Mouse (Mus musculus): ENCODE results near the gene Abraxas2. TPM values are rescaled to one million over a fixed set of nuclear protein-coding genes. Genes with fewer than 3 reads are reported as not detected.

Abraxas2 gene
- total and polyA plus RNA-seq, 3 experiments, result 9.8 to 21.3 (median 20.3) TPM

DNA sequence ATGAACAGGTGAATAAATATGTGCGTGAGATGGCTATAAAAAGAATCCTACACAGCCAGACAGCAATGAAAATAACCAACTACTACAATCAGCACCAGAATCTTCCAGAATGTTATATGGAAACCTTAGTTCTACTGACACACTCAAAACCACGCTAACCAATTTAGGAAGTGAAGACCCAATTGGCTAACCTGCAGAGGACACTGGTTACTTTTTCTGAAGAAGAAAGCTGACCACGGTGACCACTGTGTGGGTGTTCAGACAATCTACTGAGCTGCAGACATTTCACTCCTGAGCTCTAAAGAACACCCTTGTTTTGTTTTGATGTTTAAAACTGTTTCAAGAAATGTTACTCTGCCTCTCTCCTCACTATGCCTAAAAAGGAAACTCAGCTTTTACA, 15.9 kb upstream of the Abraxas2 start:
- H3K9ac ChIP-seq (ENCODE audit: low read depth, low read length), result no peak overlapping the region
- DNase-seq, result no peak
- no peaks in the 10 kb centered on the region for H3K27me3 ChIP-seq (ENCODE audit: control insufficient read depth, insufficient read depth, low read length)
- no peaks in the 10 kb centered on the region; the same call in 1 of the 2 replicates for H3K36me3 ChIP-seq (ENCODE audit: control insufficient read depth, insufficient read depth, low read length)
- TF ChIP-seq POLR2A (IDR thresholded peaks at IDR 0.05; ENCODE audit: insufficient read depth, low read depth, low read length), result no peak
- no peak for TF ChIP-seq EP300 (IDR thresholded peaks at IDR 0.05; ENCODE audit: insufficient read depth, low read depth, low read length)
- no peak for TF ChIP-seq CTCF (IDR thresholded peaks at IDR 0.05)
- H3K4me3 ChIP-seq, result no peak overlapping the region
- intact Hi-C loops (cut with DNase I), result no loop called here
- no peaks in the 10 kb centered on the region for H3K4me1 ChIP-seq (ENCODE audit: control insufficient read depth, insufficient read depth, low read length)
- H3K27ac ChIP-seq, result no peak overlapping the region
- H3K79me2 ChIP-seq (replicated peaks; ENCODE audit: control insufficient read depth, insufficient read depth, low read length), result no peaks in the 10 kb centered on the region
- 89% methylated on average over 3 of the region's 3 CpGs for WGBS

DNA sequence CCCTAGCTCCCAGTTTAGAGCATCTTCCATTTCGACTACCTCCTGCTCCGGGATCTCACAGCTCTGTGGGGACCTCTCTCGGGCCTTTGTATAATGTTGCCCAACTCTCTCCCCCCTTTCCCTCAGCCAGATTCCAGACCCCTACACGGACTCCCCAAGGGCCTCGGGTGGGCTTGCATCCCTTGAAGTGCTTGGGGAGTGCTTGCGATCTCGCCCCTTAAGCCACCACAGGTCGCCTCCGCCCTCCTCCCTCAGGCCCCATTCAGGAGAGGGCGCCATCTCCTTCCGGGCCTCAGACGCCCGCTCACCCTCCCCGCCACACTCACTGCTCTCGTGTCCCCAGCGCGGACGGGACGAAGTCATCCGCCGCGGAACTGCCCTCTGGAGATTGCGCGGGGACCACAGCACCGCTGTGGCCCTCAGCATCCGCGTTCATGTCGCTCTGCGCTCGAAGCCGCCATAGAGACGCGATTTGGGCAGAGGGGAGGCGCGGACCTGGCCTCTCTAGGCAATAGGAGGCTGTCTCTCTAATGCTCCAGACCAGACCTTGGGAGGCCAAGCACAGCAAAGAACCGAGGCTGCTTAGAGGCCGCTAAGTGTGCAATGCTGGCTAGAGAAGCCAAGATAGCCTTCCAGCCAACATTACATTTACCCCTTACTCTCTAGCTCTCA, 6.7 kb upstream of the Abraxas2 start, which contains the start of gene Eef1akmt2:
TSS of gene Eef1akmt2 (minus strand) at position 501 of the 672 bp plus-strand sequence.
- DNase-seq, result peak; percentile 86 to 88
- H3K4me3 ChIP-seq, result peak within 1 kb of the TSS; percentile 84
- no peaks in the 10 kb centered on the region for H3K79me2 ChIP-seq (replicated peaks; ENCODE audit: control insufficient read depth, insufficient read depth, low read length)
- peak within 1 kb of the TSS; percentile 98 for H3K9ac ChIP-seq (ENCODE audit: low read depth, low read length)
- no peaks in the 10 kb centered on the region for H3K27me3 ChIP-seq (ENCODE audit: control insufficient read depth, insufficient read depth, low read length)
- under 1% methylated on average over 37 of the region's 37 CpGs for WGBS
- intact Hi-C loops (cut with DNase I), result loop anchor here (1.0 to 10.0 kb wide), 4 partner anchors 40 to 272 kb away; partner anchors contain the start of genes Ctbp2, Fam53b, Fgfr2 and Zranb1
- peak within 1 kb of the TSS; percentile 99 for H3K27ac ChIP-seq
- no peaks in the 10 kb centered on the region for H3K36me3 ChIP-seq (ENCODE audit: control insufficient read depth, insufficient read depth, low read length)
- TF ChIP-seq POLR2A (IDR thresholded peaks at IDR 0.05; ENCODE audit: insufficient read depth, low read depth, low read length) (peak; percentile 70; the same call in 1 of the 2 replicates), EP300 (IDR thresholded peaks at IDR 0.05; ENCODE audit: insufficient read depth, low read depth, low read length) (0 out of 2 replicates have a peak, but pooled peaks have one; percentile 13), CTCF (IDR thresholded peaks at IDR 0.05) (peak; percentile 66)
- H3K4me1 ChIP-seq (ENCODE audit: control insufficient read depth, insufficient read depth, low read length), result peaks cover 1% of the 10 kb centered on the region; the same call in 1 of the 2 replicates

DNA sequence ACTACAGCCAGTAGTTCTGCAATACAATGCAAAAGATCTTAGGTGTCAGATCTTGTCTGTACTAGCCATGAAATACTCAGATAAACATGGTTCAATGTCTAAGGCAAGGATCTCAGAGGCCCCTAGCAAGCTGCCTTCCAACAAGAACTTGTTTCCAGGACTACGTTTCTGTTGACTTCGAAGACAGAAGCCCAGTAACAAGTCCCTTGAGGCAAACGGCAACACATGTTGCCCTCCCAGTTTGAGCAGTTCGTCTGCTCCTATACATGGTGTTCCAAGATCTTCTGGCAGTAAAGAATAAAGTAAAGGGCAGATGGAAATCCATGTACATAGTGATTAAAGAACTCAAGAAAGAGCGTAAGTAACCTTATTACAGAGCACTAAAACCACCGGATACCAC, 5.7 kb upstream of the Abraxas2 start:
- H3K4me1 ChIP-seq (ENCODE audit: control insufficient read depth, insufficient read depth, low read length), result peaks cover 1% of the 10 kb centered on the region; the same call in 1 of the 2 replicates
- no peak overlapping the region for H3K4me3 ChIP-seq
- WGBS, result 81% methylated on average over 6 of the region's 6 CpGs
- intact Hi-C loops (cut with DNase I), result loop anchor here (2.0 to 10.0 kb wide), 3 partner anchors 41 to 271 kb away; partner anchors contain the start of genes Ctbp2, Fam53b, Fgfr2 and Zranb1
- TF ChIP-seq POLR2A (IDR thresholded peaks at IDR 0.05; ENCODE audit: insufficient read depth, low read depth, low read length), result no peak
- TF ChIP-seq EP300 (IDR thresholded peaks at IDR 0.05; ENCODE audit: insufficient read depth, low read depth, low read length), result no peak
- TF ChIP-seq CTCF (IDR thresholded peaks at IDR 0.05), result no peak
- no peak overlapping the region for H3K27ac ChIP-seq
- H3K79me2 ChIP-seq (replicated peaks; ENCODE audit: control insufficient read depth, insufficient read depth, low read length), result no peaks in the 10 kb centered on the region
- no peaks in the 10 kb centered on the region for H3K27me3 ChIP-seq (ENCODE audit: control insufficient read depth, insufficient read depth, low read length)
- DNase-seq, result no peak
- no peaks in the 10 kb centered on the region for H3K36me3 ChIP-seq (ENCODE audit: control insufficient read depth, insufficient read depth, low read length)
- no peak overlapping the region for H3K9ac ChIP-seq (ENCODE audit: low read depth, low read length)

DNA sequence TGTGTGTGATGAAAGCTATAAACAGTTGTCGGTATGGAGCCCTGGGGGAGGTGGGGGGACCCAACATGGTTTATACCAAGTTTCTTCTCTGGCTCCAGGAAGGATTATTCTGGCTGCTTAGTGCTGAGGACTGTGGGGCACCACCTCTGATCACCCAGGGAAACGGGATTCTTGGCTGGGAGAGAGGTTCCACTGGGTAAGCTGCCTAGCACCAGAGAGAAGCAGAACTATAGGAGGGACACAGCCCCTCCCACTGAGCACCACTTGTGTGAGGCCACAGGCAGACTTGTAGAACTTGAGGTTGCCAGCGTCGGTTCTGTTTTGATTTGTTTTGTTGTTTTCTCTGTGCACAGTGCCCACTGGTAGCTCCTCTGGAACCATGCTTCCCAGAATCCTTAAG, 5.1 kb upstream of the Abraxas2 start:
- no peak for TF ChIP-seq POLR2A (IDR thresholded peaks at IDR 0.05; ENCODE audit: insufficient read depth, low read depth, low read length)
- TF ChIP-seq CTCF (IDR thresholded peaks at IDR 0.05), result no peak
- TF ChIP-seq EP300 (IDR thresholded peaks at IDR 0.05; ENCODE audit: insufficient read depth, low read depth, low read length), result no peak
- Histone ChIP-seq H3K27me3 (ENCODE audit: control insufficient read depth, insufficient read depth, low read length) (no peaks in the 10 kb centered on the region), H3K79me2 (replicated peaks; ENCODE audit: control insufficient read depth, insufficient read depth, low read length) (no peaks in the 10 kb centered on the region), H3K36me3 (ENCODE audit: control insufficient read depth, insufficient read depth, low read length) (no peaks in the 10 kb centered on the region), H3K9ac (ENCODE audit: low read depth, low read length) (no peak overlapping the region), H3K4me1 (ENCODE audit: control insufficient read depth, insufficient read depth, low read length) (peaks cover 1% of the 10 kb centered on the region; the same call in 1 of the 2 replicates), H3K4me3 (no peak overlapping the region), H3K27ac (no peak overlapping the region)
- no peak for DNase-seq
- WGBS, result 73% methylated on average over 4 of the region's 4 CpGs
- intact Hi-C loops (cut with DNase I), result loop anchor here (2.0 to 10.0 kb wide), 3 partner anchors 41 to 271 kb away; partner anchors contain the start of genes Ctbp2, Fam53b, Fgfr2 and Zranb1

DNA sequence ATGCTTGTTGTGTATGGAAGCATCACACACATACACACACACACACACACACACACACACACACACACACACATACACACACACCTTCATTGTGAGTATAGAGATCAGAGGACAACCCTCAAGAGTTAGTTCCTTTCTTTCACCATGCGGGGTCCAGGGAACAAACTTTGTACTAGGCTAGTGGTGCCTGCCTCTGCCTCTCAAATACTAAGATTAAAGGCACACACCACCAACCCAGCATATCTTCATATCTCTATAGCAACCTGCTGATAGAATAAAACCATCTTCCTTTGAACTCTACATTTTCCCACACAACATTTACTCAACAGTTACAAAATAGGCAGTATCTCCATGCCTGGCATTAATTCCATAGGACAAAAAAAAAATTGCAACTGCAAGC, 2.9 kb upstream of the Abraxas2 start:
- Histone ChIP-seq H3K4me3 (no peak overlapping the region), H3K79me2 (replicated peaks; ENCODE audit: control insufficient read depth, insufficient read depth, low read length) (no peaks in the 10 kb centered on the region), H3K27me3 (ENCODE audit: control insufficient read depth, insufficient read depth, low read length) (no peaks in the 10 kb centered on the region), H3K9ac (ENCODE audit: low read depth, low read length) (no peak overlapping the region), H3K4me1 (ENCODE audit: control insufficient read depth, insufficient read depth, low read length) (peaks cover 1% of the 10 kb centered on the region; the same call in 1 of the 2 replicates), H3K36me3 (ENCODE audit: control insufficient read depth, insufficient read depth, low read length) (peaks cover 4% of the 10 kb centered on the region; the same call in 1 of the 2 replicates), H3K27ac (no peak overlapping the region)
- intact Hi-C loops (cut with DNase I), result loop anchor here (10.0 kb wide), 1 partner anchor 269 kb away; the partner anchor contains the start of genes Ctbp2 and Fgfr2
- 81% methylated on average over 1 of the region's 1 CpGs for WGBS
- no peak for DNase-seq
- TF ChIP-seq CTCF (IDR thresholded peaks at IDR 0.05) (no peak), POLR2A (IDR thresholded peaks at IDR 0.05; ENCODE audit: insufficient read depth, low read depth, low read length) (no peak), EP300 (IDR thresholded peaks at IDR 0.05; ENCODE audit: insufficient read depth, low read depth, low read length) (no peak)
